Mouse (Mus musculus) embryo, embryonic 10 days (tissue): ENCODE results near the gene Gm16405.
"Not testable (repeated sequence)": the region's sequence is repeated elsewhere in the genome, so short reads cannot be mapped to it uniquely, and the experiment has no call there.

Experiments used
- DNase-seq: peaks from one replicate; pipeline ENCODE4 v3.0.0-alpha.2; 2015; ENCODE audit warnings: low spot score

The Gm16405 gene

DNA sequence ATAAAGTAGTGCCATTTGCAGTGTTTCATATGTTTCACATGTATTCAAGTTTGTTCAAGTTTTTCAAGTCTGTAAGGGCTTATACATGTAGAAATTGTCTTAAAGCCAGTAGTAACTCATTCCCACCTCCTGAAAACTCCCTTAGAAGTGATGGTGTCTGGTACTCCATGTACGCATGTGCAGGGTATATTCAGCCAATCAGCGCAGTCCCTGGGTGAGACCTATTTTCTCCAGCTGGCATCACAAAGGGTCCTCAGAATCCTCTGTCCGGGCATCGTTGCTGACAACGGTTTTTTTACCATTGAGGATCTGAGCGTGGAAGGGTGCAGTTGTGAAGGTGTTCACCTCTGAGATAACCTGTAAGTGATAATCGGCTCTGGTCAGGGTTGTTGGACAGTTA is at the start of gene Gm16405:
Gene Gm16405 (plus strand): TSS at position 301 of the 400 bp plus-strand sequence.
- DNase-seq: not testable (repeated sequence)
